Mouse (Mus musculus) stomach, embryonic 16.5 days (tissue): ENCODE data around the gene H2-DMb1. TPM values are rescaled to one million over a fixed set of nuclear protein-coding genes. Genes with fewer than 3 reads are reported as not detected.

Experiments
- ATAC-seq: fragments of 200-750 bp; cut with Nextera tagmentation; 2 replicates; pipeline ENCODE4 v1.8.0; 2017; ENCODE audit warnings: moderate number of reproducible peaks, moderate TSS enrichment; ENCODE audit not compliant: insufficient read depth, low FRiP score
- H3K27ac ChIP-seq: fragments of 300-500 bp; sonication (generic); 2 replicates; pipeline ENCODE4 v1.5.1; 2014; ENCODE audit warnings: low read length
- H3K27me3 ChIP-seq: fragments of 300-500 bp; sonication (generic); 2 replicates; pipeline ENCODE4 v1.6.1; 2014; ENCODE audit warnings: low read length, control low read depth, mixed read lengths; ENCODE audit not compliant: control insufficient read depth, insufficient read depth
- H3K36me3 ChIP-seq: fragments of 300-500 bp; sonication (generic); 2 replicates; pipeline ENCODE4 v1.6.1; 2014; ENCODE audit warnings: low read length; ENCODE audit not compliant: control insufficient read depth, insufficient read depth
- H3K4me1 ChIP-seq: fragments of 300-500 bp; sonication (generic); 2 replicates; pipeline ENCODE4 v1.6.1; 2014; ENCODE audit warnings: low read length, control low read depth, mixed read lengths; ENCODE audit not compliant: control insufficient read depth, insufficient read depth
- H3K4me2 ChIP-seq: fragments of 300-500 bp; sonication (generic); 2 replicates; pipeline ENCODE4 v1.6.1; 2014; ENCODE audit warnings: low read depth, low read length, mixed read lengths
- H3K4me3 ChIP-seq: fragments of 300-500 bp; sonication (generic); replicated peaks from 2 replicates; pipeline ENCODE4 v1.5.1; 2014; ENCODE audit warnings: mild to moderate bottlenecking, low read length
- H3K9ac ChIP-seq: fragments of 300-500 bp; sonication (generic); 2 replicates; pipeline ENCODE4 v1.6.1; 2014; ENCODE audit warnings: low read length
- H3K9me3 ChIP-seq: fragments of 300-500 bp; sonication (generic); replicated peaks from 2 replicates; pipeline ENCODE4 v1.6.1; 2016; ENCODE audit warnings: low read length, control low read depth; ENCODE audit not compliant: control insufficient read depth
- WGBS: fragments of 180-500 bp; shearing (Covaris S2); extraction: QIAGEN DNeasy Blood & Tissue Kit; methylation state at CpG from one replicate; pipeline ENCODE4 v1.1.7; 2014; 5-methylcytosine and 5-hydroxymethylcytosine counted together
- polyA plus RNA-seq: library from polyadenylated mRNA; unstranded; fragments of >200 nt; fragmentation: Nextera tagmentation; extraction: Ambion mirVana; gene quantifications from 2 replicates; pipeline ENCODE4 v1.2.1, GENCODE M21; 2015

The H2-DMb1 gene
- polyA plus RNA-seq, 1 experiment from 2014 or later = 2.0 TPM

DNA sequence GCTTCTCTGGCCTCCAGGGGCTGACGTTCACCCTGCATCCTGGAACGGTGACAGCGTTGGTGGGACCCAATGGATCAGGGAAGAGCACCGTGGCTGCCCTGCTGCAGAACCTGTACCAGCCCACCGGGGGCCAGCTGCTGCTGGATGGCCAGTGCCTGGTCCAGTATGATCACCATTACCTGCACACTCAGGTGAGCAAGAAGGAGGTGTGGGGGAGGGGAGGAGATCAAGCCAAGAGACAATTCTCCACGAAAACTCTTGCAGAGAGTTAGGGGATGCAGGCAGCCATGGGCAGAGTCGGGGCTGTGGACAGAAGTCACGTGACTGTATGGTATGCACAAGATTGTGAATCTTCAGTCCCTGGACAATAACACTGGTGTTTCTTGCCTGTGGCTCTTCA, 40.6 kb downstream of the H2-DMb1 start:
- 51% methylated on average over 8 of the region's 8 CpGs for WGBS
- Histone ChIP-seq H3K36me3 (no peaks in the 10 kb centered on the region), H3K27me3 (peaks cover 31% of the 10 kb centered on the region), H3K4me1 (peaks cover 10% of the 10 kb centered on the region), H3K27ac (no peak overlapping the region), H3K4me2 (no peak overlapping the region), H3K9ac (no peak overlapping the region), H3K4me3 (no peak overlapping the region), H3K9me3 (no peaks in the 10 kb centered on the region)
- ATAC-seq = no peak

DNA sequence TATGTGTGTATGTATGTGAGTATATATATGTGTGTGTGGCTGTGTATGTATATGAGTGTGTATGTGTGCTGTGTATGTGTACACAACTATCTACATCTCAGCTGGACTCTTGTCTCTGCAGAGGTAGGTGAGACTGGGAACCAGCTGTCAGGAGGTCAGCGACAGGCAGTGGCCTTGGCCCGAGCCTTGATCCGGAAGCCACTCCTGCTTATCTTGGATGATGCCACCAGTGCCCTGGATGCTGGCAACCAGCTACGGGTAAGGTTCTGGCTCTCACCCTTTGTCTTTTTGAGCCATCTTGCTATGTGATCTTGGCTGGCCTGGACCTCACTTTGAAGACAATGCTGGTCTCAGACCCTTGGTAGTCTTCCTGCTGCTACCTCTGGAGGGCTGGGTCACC, 41.9 kb downstream of the H2-DMb1 start:
- peaks cover 39% of the 10 kb centered on the region for H3K27me3 ChIP-seq
- WGBS = 89% methylated on average over 4 of the region's 4 CpGs
- ATAC-seq = no peak
- no peaks in the 10 kb centered on the region for H3K9me3 ChIP-seq
- no peak overlapping the region for H3K4me2 ChIP-seq
- H3K27ac ChIP-seq = no peak overlapping the region
- H3K4me3 ChIP-seq = no peak overlapping the region
- H3K4me1 ChIP-seq = peaks cover 10% of the 10 kb centered on the region
- H3K9ac ChIP-seq = no peak overlapping the region
- no peaks in the 10 kb centered on the region for H3K36me3 ChIP-seq

DNA sequence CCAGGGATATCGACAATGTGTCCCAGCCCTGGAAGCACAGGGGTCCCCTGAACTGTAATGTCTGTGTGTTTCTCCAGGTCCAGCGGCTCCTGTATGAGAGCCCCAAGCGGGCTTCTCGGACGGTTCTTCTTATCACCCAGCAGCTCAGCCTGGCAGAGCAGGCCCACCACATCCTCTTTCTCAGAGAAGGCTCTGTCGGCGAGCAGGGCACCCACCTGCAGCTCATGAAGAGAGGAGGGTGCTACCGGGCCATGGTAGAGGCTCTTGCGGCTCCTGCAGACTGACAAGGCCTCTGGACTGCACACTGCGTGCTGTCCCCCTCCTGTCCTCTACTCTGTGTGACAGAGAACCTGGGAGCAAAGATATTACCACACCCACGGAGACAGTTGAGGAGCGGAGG, 43.6 kb downstream of the H2-DMb1 start:
- H3K9ac ChIP-seq = no peak overlapping the region
- 36% methylated on average over 12 of the region's 12 CpGs for WGBS
- no peak overlapping the region for H3K4me2 ChIP-seq
- peaks cover 38% of the 10 kb centered on the region for H3K27me3 ChIP-seq
- H3K9me3 ChIP-seq = no peaks in the 10 kb centered on the region
- peaks cover 10% of the 10 kb centered on the region for H3K4me1 ChIP-seq
- no peak for ATAC-seq
- no peak overlapping the region for H3K27ac ChIP-seq
- H3K4me3 ChIP-seq = no peak overlapping the region
- H3K36me3 ChIP-seq = no peaks in the 10 kb centered on the region

DNA sequence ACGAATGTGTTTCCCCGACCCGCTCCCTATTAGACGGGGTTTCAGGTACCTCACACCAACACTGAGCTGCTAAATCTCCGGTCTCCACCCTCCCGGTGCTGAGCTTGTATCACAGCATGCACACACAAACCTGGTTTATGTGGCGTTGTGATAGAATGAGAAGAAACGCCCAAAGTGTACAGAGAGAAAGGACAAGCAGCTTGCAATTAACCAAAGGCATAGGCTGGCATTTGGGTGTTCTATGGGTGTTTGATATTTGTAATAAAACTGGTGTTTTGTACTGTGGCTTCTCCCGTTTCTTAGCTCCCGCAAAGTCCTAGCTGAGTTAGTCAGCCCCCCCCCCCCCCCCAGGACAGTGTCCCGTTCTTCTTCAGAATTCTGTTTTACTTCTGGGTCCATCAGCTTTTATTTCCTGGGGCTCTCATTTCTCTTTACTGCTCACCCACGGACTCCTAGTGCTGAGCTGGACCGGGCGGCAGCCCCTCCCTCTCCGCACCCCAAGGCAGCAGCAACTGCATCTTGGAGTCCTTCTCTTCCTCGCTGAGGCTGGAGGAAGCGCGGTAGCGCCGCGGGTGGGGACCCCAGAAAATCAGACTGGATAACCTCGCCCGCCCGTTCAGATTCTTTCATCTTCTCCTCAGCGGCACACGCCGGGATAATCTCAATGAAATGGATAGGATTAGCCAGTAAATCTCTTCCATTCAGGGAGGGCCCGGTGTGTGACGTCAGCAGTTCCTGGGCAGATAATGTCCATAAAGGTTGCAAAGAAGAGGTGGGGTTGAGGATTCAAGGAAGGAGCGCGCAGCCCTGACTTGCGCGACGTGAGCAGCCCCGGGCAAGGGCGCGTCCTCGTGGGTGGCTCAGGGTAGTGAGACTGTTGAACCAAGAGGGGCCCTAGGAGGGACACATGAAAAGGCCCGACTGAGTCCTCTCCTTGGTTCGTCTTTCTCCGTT, 44.3 kb downstream of the H2-DMb1 start, which contains the start of gene Psmb8:
Gene Psmb8, plus strand, starts transcription at position 781 of the 954 bp plus-strand sequence.
- Histone ChIP-seq H3K4me2 (peak within 1 kb of the TSS; percentile 79), H3K4me3 (peak within 1 kb of the TSS; percentile 56), H3K4me1 (peaks cover 10% of the 10 kb centered on the region), H3K27me3 (peaks cover 35% of the 10 kb centered on the region), H3K9ac (peak within 1 kb of the TSS; percentile 68), H3K36me3 (no peaks in the 10 kb centered on the region), H3K9me3 (no peaks in the 10 kb centered on the region), H3K27ac (no peak within 1 kb of the TSS)
- 7% methylated on average over 41 of the region's 41 CpGs for WGBS
- ATAC-seq = peak; percentile 90

DNA sequence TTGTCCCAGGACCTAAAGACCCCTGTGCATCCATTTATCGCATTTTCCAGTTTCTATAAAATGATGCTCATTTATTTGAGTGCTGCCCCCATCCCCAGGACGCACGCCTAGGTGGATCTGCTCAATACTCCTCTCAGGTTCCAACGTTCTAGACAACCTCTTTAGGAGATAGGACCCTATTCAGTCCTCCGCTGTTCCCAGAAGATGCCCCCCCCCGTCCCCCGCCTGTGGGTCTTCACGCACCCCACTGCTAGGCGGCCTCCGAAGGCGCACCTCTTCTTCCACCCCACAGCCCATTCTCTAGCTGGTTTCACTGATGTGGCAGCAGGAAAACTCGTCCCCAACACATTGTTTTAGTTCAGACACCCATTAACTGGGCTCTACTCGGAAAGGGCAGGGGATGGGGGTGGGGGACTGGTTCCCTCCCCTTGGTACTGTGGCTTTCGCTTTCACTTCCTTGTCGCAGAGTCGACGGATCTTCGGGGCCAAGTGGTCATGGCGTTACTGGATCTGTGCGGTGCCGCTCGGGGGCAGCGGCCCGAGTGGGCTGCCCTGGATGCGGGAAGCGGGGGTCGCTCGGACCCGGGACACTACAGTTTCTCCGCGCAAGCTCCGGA, 45.1 kb downstream of the H2-DMb1 start:
- peaks cover 10% of the 10 kb centered on the region for H3K4me1 ChIP-seq
- no peak overlapping the region for H3K27ac ChIP-seq
- peak overlapping the region; percentile 68 for H3K9ac ChIP-seq
- H3K27me3 ChIP-seq = peaks cover 35% of the 10 kb centered on the region
- peak overlapping the region; percentile 56 for H3K4me3 ChIP-seq
- peak overlapping the region; percentile 79 for H3K4me2 ChIP-seq
- WGBS = 2% methylated on average over 32 of the region's 32 CpGs
- no peaks in the 10 kb centered on the region for H3K36me3 ChIP-seq
- ATAC-seq = no peak
- H3K9me3 ChIP-seq = no peaks in the 10 kb centered on the region

DNA sequence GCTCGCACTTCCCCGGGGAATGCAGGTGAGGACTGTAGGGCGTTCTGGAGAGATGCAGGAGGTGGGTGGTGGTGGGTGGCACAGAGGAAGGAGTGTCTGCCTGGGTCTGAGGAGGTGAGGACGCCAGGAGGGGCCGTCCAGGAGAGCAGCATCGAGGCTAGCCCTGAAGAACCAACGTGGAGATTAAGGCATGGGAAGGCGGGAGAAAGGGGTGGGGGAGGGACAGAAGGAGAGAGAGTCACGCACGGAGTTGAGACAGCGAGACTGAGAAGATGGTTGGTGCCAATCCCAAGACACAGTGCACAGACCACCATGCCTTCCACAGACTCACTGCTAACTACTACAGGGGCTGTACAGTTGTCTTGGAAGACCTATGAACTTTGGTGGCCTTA, 45.6 kb downstream of the H2-DMb1 start:
- Histone ChIP-seq H3K4me2 (peak overlapping the region; percentile 79), H3K9me3 (no peaks in the 10 kb centered on the region), H3K4me1 (peaks cover 10% of the 10 kb centered on the region), H3K36me3 (no peaks in the 10 kb centered on the region), H3K27ac (no peak overlapping the region), H3K27me3 (peaks cover 34% of the 10 kb centered on the region), H3K4me3 (peak overlapping the region; percentile 56), H3K9ac (peak overlapping the region; percentile 68)
- no peak for ATAC-seq
- 8% methylated on average over 11 of the region's 11 CpGs for WGBS

DNA sequence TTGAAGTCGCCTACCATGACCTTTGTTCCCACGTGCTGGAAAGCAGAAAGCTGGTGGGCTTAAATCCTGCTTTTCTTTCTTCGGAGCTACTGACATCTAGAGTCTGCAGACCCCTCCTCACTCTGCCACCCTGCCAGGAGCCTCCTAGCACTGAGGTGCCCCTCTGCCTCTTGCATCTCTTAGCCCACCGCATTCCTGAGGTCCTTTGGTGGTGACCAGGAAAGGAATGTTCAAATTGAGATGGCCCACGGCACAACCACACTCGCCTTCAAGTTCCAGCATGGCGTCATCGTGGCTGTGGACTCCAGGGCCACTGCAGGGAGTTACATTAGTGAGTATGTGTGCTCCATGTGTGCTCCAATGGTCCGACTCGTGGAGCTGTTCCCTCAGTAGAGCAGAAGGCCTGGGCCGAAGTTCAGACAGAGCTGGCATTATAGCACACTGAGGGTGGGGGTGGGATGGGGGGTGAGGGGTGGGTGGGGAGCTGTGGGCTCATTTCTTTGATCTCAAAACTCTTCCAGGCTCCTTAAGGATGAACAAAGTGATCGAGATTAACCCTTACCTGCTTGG, 46.3 kb downstream of the H2-DMb1 start:
- Histone ChIP-seq H3K4me3 (no peak overlapping the region), H3K4me2 (no peak overlapping the region)

DNA sequence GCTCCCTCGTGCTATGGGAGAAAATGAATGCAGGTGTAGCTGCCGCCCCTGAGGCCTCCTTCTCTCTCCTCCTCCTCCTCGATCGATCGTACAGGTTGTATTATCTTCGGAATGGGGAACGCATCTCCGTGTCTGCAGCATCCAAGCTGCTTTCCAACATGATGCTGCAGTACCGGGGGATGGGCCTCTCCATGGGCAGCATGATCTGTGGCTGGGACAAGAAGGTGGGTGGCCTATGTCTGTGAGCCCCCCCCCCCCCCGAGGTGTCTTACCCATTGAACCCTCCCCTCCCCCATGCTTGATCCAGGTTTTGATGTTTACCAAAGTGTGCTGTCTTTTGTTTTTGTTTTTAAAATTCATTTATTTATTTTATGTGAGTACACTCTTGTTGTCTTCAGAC, 47.2 kb downstream of the H2-DMb1 start:
- H3K9ac ChIP-seq = no peak overlapping the region
- no peak overlapping the region for H3K4me2 ChIP-seq
- H3K9me3 ChIP-seq = no peaks in the 10 kb centered on the region
- 85% methylated on average over 10 of the region's 10 CpGs for whole genome bisulfite sequencing
- H3K4me3 ChIP-seq = no peak overlapping the region
- no peak overlapping the region for H3K27ac ChIP-seq
- H3K27me3 ChIP-seq = peaks cover 30% of the 10 kb centered on the region
- H3K4me1 ChIP-seq = peaks cover 13% of the 10 kb centered on the region
- no peak for ATAC-seq
- no peaks in the 10 kb centered on the region for H3K36me3 ChIP-seq

More for the DNA sequence above, 46.3 kb downstream of the H2-DMb1 start:
- H3K9me3 ChIP-seq = no peaks in the 10 kb centered on the region
- peaks cover 10% of the 10 kb centered on the region for H3K4me1 ChIP-seq
- peaks cover 30% of the 10 kb centered on the region for H3K27me3 ChIP-seq
- 66% methylated on average over 12 of the region's 12 CpGs for WGBS
- H3K9ac ChIP-seq = no peak overlapping the region
- no peak for ATAC-seq
- H3K36me3 ChIP-seq = no peaks in the 10 kb centered on the region
- H3K27ac ChIP-seq = no peak overlapping the region
